Mouse (Mus musculus): ENCODE measurements at regions not wholly inside any gene's neighbourhood (a gene's known extent, or its start where the extent isn't known, plus 50 kb on each side); places are given as distances from the start of the nearest gene placed in this dataset.

DNA sequence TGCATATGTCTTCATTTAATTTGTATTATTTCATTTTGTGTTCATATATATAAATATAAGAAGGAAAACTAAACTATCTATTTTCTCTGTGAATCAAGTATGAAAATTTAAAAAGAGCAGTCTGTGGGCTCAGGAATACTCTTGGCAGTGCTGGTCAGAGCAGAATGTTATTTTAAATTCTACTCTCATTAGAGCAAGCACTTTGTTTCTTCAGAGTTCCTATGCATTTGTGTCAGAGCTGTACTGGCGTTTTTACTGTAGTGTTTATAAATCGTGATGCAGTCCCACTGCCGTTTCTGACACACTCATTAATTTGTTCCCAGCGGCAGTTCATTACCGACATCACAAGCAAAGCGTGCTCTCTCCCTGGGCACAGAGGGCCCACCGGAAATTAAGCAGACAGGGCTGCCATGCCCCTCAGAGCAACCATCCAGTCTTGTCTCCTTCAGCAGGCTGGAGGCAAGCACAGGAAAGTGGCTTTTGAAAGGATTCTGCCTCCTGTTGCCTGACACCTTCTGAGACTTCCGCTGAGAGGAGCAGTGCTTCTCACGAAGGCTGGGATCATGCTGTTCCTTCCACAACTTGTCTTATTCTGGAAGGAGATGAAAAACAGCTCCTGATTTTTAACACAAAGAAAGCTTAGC is 272.8 kb upstream of the Sptlc3 start:
- no peaks in the 10 kb centered on the region for H3K4me1 ChIP-seq (replicated peaks)
- H3K36me3 ChIP-seq: no peaks in the 10 kb centered on the region
- H3K27ac ChIP-seq: 0 out of 2 replicates have a peak overlapping the region, but pooled peaks have one; percentile 27
- no peak overlapping the region for H3K9ac ChIP-seq
- H3K4me2 ChIP-seq (replicated peaks): peak overlapping the region; percentile 31; the same call in 1 of the 2 replicates
- ATAC-seq: 0 out of 2 replicates have a peak, but pooled peaks have one; percentile 23
- H3K4me3 ChIP-seq (replicated peaks): no peak overlapping the region
- H3K9me3 ChIP-seq: no peaks in the 10 kb centered on the region
- WGBS: 23% methylated on average over 9 of the region's 9 CpGs
- no peaks in the 10 kb centered on the region for H3K27me3 ChIP-seq (replicated peaks)

DNA sequence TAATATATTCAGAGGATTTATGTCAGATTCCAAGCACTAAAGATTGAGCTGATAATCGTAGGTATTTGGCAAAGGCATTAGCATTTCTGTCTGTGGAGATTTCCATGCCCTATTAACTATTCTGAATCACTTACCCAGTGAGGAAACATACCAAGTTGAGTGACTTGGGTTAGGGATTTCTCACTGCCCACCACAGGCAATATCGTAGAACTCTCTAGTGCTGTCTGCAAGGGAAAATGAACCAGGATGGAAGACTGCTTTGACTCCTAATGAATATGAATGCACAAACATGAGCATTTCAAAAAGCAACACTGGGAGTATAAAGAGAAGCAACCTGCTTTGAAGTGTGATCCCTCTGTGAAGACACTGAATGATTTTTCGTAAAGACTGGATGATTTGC is 263.3 kb upstream of the Sptlc3 start:
- Histone ChIP-seq H3K4me3 (replicated peaks) (no peak overlapping the region), H3K27me3 (replicated peaks) (no peaks in the 10 kb centered on the region), H3K36me3 (no peaks in the 10 kb centered on the region), H3K9me3 (no peaks in the 10 kb centered on the region), H3K4me1 (replicated peaks) (no peaks in the 10 kb centered on the region), H3K9ac (no peak overlapping the region), H3K4me2 (replicated peaks) (no peak overlapping the region), H3K27ac (no peak overlapping the region)
- ATAC-seq: no peak
- WGBS: 59% methylated on average over 3 of the region's 3 CpGs

GRCm38 (mm10) chr2:139250138-139250537 is 243.6 kb upstream of the Sptlc3 start:
- Histone ChIP-seq H3K36me3 (no peaks in the 10 kb centered on the region), H3K4me2 (replicated peaks) (no peak overlapping the region), H3K9me3 (no peaks in the 10 kb centered on the region), H3K4me3 (replicated peaks) (no peak overlapping the region), H3K4me1 (replicated peaks) (no peaks in the 10 kb centered on the region), H3K27me3 (replicated peaks) (no peaks in the 10 kb centered on the region), H3K9ac (no peak overlapping the region), H3K27ac (no peak overlapping the region)
- ATAC-seq: no peak
- 59% methylated on average over 2 of the region's 2 CpGs for WGBS

DNA sequence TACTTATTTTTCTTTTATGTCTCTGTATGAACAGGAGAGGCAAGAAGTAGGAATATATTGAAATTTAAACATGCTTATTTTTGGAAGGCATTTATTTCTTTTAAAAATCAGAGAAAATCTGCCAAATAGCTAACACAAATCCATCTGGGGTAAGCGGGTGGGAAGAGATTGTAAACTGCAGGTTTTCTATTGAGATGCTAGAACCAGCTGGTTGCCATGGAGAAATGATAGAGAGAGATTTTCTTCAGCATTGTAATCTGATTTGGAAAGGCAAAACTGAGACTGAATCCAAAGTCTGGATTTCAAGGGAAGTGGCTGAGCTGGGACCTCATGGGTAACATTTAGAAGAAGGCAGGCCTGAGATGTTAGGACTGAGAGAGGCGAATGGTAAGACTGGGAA is 226.6 kb upstream of the Sptlc3 start:
- Histone ChIP-seq H3K4me2 (replicated peaks) (no peak overlapping the region), H3K9me3 (no peaks in the 10 kb centered on the region), H3K4me3 (replicated peaks) (no peak overlapping the region), H3K4me1 (replicated peaks) (no peaks in the 10 kb centered on the region), H3K27ac (no peak overlapping the region), H3K9ac (no peak overlapping the region), H3K27me3 (replicated peaks) (no peaks in the 10 kb centered on the region), H3K36me3 (no peaks in the 10 kb centered on the region)
- WGBS: 86% methylated on average over 2 of the region's 2 CpGs
- ATAC-seq: no peak

DNA sequence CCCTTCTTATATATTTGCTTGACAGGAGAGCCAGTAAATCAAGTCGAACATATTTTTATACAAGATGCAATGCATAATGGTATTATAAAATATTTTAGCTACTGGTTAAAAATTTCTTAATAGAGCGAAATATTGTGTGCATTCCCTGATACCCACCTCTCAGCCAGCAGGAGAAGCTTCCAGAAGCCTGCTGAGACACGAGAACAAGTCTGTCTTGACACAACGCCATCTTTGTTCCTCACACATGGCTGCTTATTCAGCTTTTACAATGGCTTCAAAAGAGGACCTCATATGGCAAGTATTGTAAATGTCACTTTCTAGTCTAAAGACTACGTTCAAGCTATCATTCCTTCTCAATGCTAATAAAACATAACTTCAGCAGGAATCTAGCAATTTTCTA is 217.1 kb upstream of the Sptlc3 start:
- H3K4me3 ChIP-seq (replicated peaks): no peak overlapping the region
- WGBS: 76% methylated on average over 5 of the region's 5 CpGs
- ATAC-seq: no peak
- H3K36me3 ChIP-seq: no peaks in the 10 kb centered on the region
- H3K9ac ChIP-seq: no peak overlapping the region
- H3K27ac ChIP-seq: no peak overlapping the region
- no peaks in the 10 kb centered on the region for H3K27me3 ChIP-seq (replicated peaks)
- H3K4me1 ChIP-seq (replicated peaks): no peaks in the 10 kb centered on the region
- H3K4me2 ChIP-seq (replicated peaks): no peak overlapping the region
- H3K9me3 ChIP-seq: no peaks in the 10 kb centered on the region

GRCm38 (mm10) chr2:139277571-139277970 is 216.1 kb upstream of the Sptlc3 start:
- no peak overlapping the region for H3K9ac ChIP-seq
- H3K36me3 ChIP-seq: no peaks in the 10 kb centered on the region
- H3K4me3 ChIP-seq (replicated peaks): no peak overlapping the region
- ATAC-seq: no peak
- H3K4me2 ChIP-seq (replicated peaks): no peak overlapping the region
- no peak overlapping the region for H3K27ac ChIP-seq
- H3K9me3 ChIP-seq: no peaks in the 10 kb centered on the region
- no peaks in the 10 kb centered on the region for H3K27me3 ChIP-seq (replicated peaks)
- H3K4me1 ChIP-seq (replicated peaks): no peaks in the 10 kb centered on the region
- 89% methylated on average over 8 of the region's 8 CpGs for WGBS

GRCm38 (mm10) chr2:139281056-139281455 is 212.7 kb upstream of the Sptlc3 start:
- H3K4me2 ChIP-seq (replicated peaks): no peak overlapping the region
- H3K9me3 ChIP-seq: no peaks in the 10 kb centered on the region
- 73% methylated on average over 3 of the region's 3 CpGs for WGBS
- H3K4me3 ChIP-seq (replicated peaks): no peak overlapping the region
- H3K27me3 ChIP-seq (replicated peaks): no peaks in the 10 kb centered on the region
- H3K9ac ChIP-seq: no peak overlapping the region
- no peaks in the 10 kb centered on the region for H3K4me1 ChIP-seq (replicated peaks)
- no peak overlapping the region for H3K27ac ChIP-seq
- no peak for ATAC-seq
- H3K36me3 ChIP-seq: no peaks in the 10 kb centered on the region

DNA sequence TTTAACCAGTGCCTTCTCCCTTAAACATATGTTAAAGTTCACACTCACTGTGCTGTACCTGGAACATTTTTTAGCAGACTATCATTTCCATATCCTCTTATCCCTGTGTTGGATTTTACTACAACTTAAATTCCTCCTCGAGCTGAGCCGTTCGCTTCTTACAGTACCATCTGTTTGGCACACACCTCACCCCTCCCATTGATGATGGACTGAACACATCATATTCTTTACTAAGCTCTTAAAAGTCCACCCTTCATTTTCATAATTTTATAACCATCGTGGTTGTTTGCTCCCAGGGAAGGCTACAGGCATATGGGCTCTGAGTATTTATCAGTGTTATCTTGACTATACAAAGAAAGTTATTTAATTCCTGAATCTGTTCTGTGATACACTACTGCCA is 209.4 kb upstream of the Sptlc3 start:
- no peaks in the 10 kb centered on the region for H3K36me3 ChIP-seq
- 87% methylated on average over 4 of the region's 4 CpGs for WGBS
- no peak for ATAC-seq
- H3K27me3 ChIP-seq (replicated peaks): no peaks in the 10 kb centered on the region
- no peak overlapping the region for H3K9ac ChIP-seq
- H3K27ac ChIP-seq: no peak overlapping the region
- no peaks in the 10 kb centered on the region for H3K9me3 ChIP-seq
- no peaks in the 10 kb centered on the region for H3K4me1 ChIP-seq (replicated peaks)
- no peak overlapping the region for H3K4me3 ChIP-seq (replicated peaks)
- no peak overlapping the region for H3K4me2 ChIP-seq (replicated peaks)

GRCm38 (mm10) chr2:139286446-139286845 is 207.3 kb upstream of the Sptlc3 start:
- Histone ChIP-seq H3K36me3 (no peaks in the 10 kb centered on the region), H3K4me3 (replicated peaks) (no peak overlapping the region), H3K4me2 (replicated peaks) (no peak overlapping the region), H3K4me1 (replicated peaks) (no peaks in the 10 kb centered on the region), H3K27me3 (replicated peaks) (no peaks in the 10 kb centered on the region), H3K9ac (no peak overlapping the region), H3K27ac (no peak overlapping the region), H3K9me3 (no peaks in the 10 kb centered on the region)
- 45% methylated on average over 2 of the region's 2 CpGs for WGBS
- no peak for ATAC-seq

- ATAC-seq: no peak
- Histone ChIP-seq H3K4me3 (replicated peaks) (no peak overlapping the region), H3K27ac (no peak overlapping the region), H3K9ac (no peak overlapping the region), H3K4me2 (replicated peaks) (no peak overlapping the region), H3K27me3 (replicated peaks) (no peaks in the 10 kb centered on the region), H3K4me1 (replicated peaks) (no peaks in the 10 kb centered on the region), H3K36me3 (no peaks in the 10 kb centered on the region), H3K9me3 (no peaks in the 10 kb centered on the region)
- 65% methylated on average over 6 of the region's 6 CpGs for WGBS
Observed at GRCm38 (mm10) chr2:139298541-139299152, 195.1 kb upstream of the Sptlc3 start.

GRCm38 (mm10) chr2:139311401-139311812 is 182.3 kb upstream of the Sptlc3 start:
- no peak for ATAC-seq
- Histone ChIP-seq H3K4me1 (replicated peaks) (no peaks in the 10 kb centered on the region), H3K27ac (no peak overlapping the region)

DNA sequence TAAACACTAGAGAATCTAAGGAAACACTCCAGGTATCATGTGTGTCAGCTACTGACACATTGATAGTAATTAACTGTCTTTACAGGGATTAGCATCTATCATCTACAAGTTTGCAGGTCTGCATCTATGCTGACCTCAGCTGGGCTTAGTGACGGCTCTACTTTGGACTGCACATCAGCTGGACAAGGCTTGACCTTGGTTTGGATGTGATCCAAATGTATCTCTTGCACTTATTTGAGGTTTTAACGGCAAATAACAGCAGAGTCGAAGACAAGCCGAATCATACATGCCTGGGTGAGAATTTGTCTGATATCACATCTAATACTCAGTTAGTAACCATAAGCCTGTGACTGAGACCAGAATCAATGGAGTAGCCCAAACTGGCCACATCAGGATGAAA is 181.7 kb upstream of the Sptlc3 start:
- Histone ChIP-seq H3K4me3 (replicated peaks) (no peak overlapping the region), H3K4me1 (replicated peaks) (no peaks in the 10 kb centered on the region), H3K4me2 (replicated peaks) (no peak overlapping the region), H3K9me3 (no peaks in the 10 kb centered on the region), H3K27ac (no peak overlapping the region), H3K9ac (no peak overlapping the region), H3K36me3 (no peaks in the 10 kb centered on the region), H3K27me3 (replicated peaks) (no peaks in the 10 kb centered on the region)
- 78% methylated on average over 4 of the region's 4 CpGs for WGBS
- no peak for ATAC-seq

More at GRCm38 (mm10) chr2:139311401-139311812, 182.3 kb upstream of the Sptlc3 start:
- no peaks in the 10 kb centered on the region for H3K27me3 ChIP-seq (replicated peaks)
- WGBS: 70% methylated on average over 1 of the region's 1 CpGs
- H3K9me3 ChIP-seq: no peaks in the 10 kb centered on the region
- H3K4me2 ChIP-seq (replicated peaks): no peak overlapping the region
- H3K4me3 ChIP-seq (replicated peaks): no peak overlapping the region
- H3K9ac ChIP-seq: no peak overlapping the region
- no peaks in the 10 kb centered on the region for H3K36me3 ChIP-seq

- 45% methylated on average over 2 of the region's 2 CpGs for WGBS
- Histone ChIP-seq H3K9me3 (no peaks in the 10 kb centered on the region), H3K4me3 (replicated peaks) (no peak overlapping the region), H3K36me3 (no peaks in the 10 kb centered on the region), H3K9ac (no peak overlapping the region), H3K4me2 (replicated peaks) (no peak overlapping the region), H3K27ac (no peak overlapping the region), H3K27me3 (replicated peaks) (no peaks in the 10 kb centered on the region), H3K4me1 (replicated peaks) (no peaks in the 10 kb centered on the region)
- ATAC-seq: no peak
Observed at GRCm38 (mm10) chr2:139322509-139322908, 171.2 kb upstream of the Sptlc3 start.

Data from intestine, embryonic 15.5 days (tissue).